Mouse (Mus musculus) stomach, postnatal 0 days (tissue): ENCODE measurements around the gene B3gnt2.

ENCODE experiments used
- CTCF ChIP-seq: IDR thresholded peaks from 2 replicates; pipeline ENCODE4 v1.5.1; 2016; ENCODE audit warnings: antibody characterized with exemption, low read depth, mild to moderate bottlenecking, moderate library complexity
- EP300 ChIP-seq: optimal IDR thresholded peaks from 2 replicates; pipeline ENCODE3; 2016; ENCODE audit warnings: antibody characterized with exemption

DNA sequence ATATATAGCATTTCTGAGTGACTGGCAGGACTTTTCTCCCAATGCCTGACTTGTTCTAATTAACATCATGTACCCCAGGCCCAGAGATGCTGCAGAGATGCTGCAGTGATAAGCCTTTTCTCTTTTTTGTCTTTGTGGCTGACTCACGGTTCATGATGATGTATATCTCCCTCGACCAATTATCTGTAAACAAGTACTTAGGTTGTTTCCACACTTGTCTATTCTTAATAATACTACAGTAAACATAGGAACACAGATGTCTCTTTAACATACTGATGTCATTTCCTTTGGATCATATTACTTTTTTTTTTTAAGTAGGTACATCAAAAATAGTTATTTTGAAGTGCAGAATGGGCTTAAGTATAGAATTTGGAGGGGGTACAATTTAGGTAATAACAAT, 42.2 kb upstream of the B3gnt2 start:
- TF ChIP-seq CTCF (no peak), EP300 (no peak)
